Mouse (Mus musculus) hindbrain, postnatal 0 days (tissue): ENCODE data around the gene Mtcl1. TPM values are rescaled to one million over a fixed set of nuclear protein-coding genes. Genes with fewer than 3 reads are reported as not detected.
A peak's percentile ranks its signal among the peaks of the same experiment; 100 is the strongest.

Source experiments
- ATAC-seq: fragments of 200-750 bp; cut with Nextera tagmentation; 2 replicates; pipeline ENCODE4 v1.8.0; 2017; ENCODE audit warnings: mild to moderate bottlenecking, moderate TSS enrichment, moderate library complexity
- DNase-seq: peaks from one replicate; pipeline ENCODE4 v3.0.0-alpha.2; 2015; ENCODE audit warnings: low spot score
- H3K27ac ChIP-seq: fragments of 300-500 bp; sonication (generic); 2 replicates; pipeline ENCODE4 v1.5.1; 2014; ENCODE audit warnings: mild to moderate bottlenecking
- H3K27me3 ChIP-seq: fragments of 300-500 bp; sonication (generic); 2 replicates; pipeline ENCODE4 v1.6.1; 2014; ENCODE audit warnings: low read length, mixed read lengths; ENCODE audit not compliant: insufficient read depth
- H3K36me3 ChIP-seq: fragments of 300-500 bp; sonication (generic); 2 replicates; pipeline ENCODE4 v1.6.1; 2014; ENCODE audit warnings: low read length, mixed read lengths; ENCODE audit not compliant: insufficient read depth
- H3K4me1 ChIP-seq: fragments of 300-500 bp; sonication (generic); 2 replicates; pipeline ENCODE4 v1.6.1; 2014; ENCODE audit warnings: antibody characterized with exemption, low read length, mixed read lengths; ENCODE audit not compliant: insufficient read depth
- H3K4me2 ChIP-seq: fragments of 300-500 bp; sonication (generic); 2 replicates; pipeline ENCODE4 v1.6.1; 2014; ENCODE audit warnings: low read depth, mild to moderate bottlenecking, low read length, moderate library complexity, mixed read lengths
- H3K4me3 ChIP-seq: fragments of 300-500 bp; sonication (generic); 2 replicates; pipeline ENCODE4 v1.5.1; 2014; ENCODE audit warnings: low read length
- H3K9ac ChIP-seq: fragments of 300-500 bp; sonication (generic); replicated peaks from 2 replicates; pipeline ENCODE4 v1.6.1; 2014; ENCODE audit warnings: mild to moderate bottlenecking, low read length, moderate library complexity, mixed read lengths
- H3K9me3 ChIP-seq: fragments of 300-500 bp; sonication (generic); 2 replicates; pipeline ENCODE4 v1.6.1; 2016; ENCODE audit warnings: low read length, mixed read lengths
- CTCF ChIP-seq: IDR thresholded peaks from 2 replicates; pipeline ENCODE4 v1.5.1; 2016; ENCODE audit warnings: antibody characterized with exemption, control low read depth, low read depth
- WGBS: fragments of 180-500 bp; shearing (Covaris S2); extraction: QIAGEN DNeasy Blood & Tissue Kit; methylation state at CpG from one replicate; pipeline ENCODE4 v1.1.7; 2014; 5-methylcytosine and 5-hydroxymethylcytosine counted together
- polyA plus RNA-seq: library from polyadenylated mRNA; unstranded; fragments of >200 nt; fragmentation: Nextera tagmentation; extraction: Ambion mirVana; gene quantifications from 2 replicates; pipeline ENCODE4 v1.2.1, GENCODE M21; 2015
- total RNA-seq: library from RNA; depleted of rRNA; stranded (reverse); fragments of >200 nt; gene quantifications from 2 replicates; pipeline ENCODE4 v1.2.3, GENCODE M21; 2014

Gene Mtcl1
- total and polyA plus RNA-seq, 2 experiments from 2014 or later, result 13.8 to 27.0 TPM

DNA sequence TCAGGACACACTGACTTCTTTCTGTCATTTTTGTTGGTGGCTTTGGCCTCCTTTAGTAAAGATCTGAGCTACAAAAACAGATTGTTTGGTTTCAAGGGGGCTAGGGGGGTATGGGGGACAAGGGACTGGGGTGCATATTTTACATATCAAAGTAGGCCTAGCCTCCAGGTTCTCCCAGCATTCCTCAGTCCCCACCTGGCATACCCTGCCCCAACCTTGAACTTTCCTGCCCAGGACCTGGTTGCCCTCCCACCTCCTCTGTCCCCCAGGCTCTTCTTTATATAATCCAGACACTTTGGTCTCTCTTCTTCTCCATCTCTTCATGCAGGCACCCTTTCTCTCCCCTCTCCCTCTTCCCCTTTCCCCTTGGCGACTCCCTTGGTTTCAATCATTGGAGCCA is 23.7 kb upstream of the Mtcl1 start:
- Histone ChIP-seq H3K9ac (no peak overlapping the region), H3K4me3 (no peak overlapping the region), H3K4me1 (no peaks in the 10 kb centered on the region), H3K9me3 (no peaks in the 10 kb centered on the region), H3K27ac (no peak overlapping the region), H3K36me3 (no peaks in the 10 kb centered on the region), H3K27me3 (no peaks in the 10 kb centered on the region), H3K4me2 (no peak overlapping the region)
- DNase-seq (no peak), ATAC-seq (no peak)
- TF ChIP-seq CTCF, result no peak
- WGBS, result 92% methylated on average over 1 of the region's 1 CpGs

GRCm38 (mm10) chr17:66471775-66472174 is 22.2 kb upstream of the Mtcl1 start:
- Histone ChIP-seq H3K4me2 (no peak overlapping the region), H3K4me1 (no peaks in the 10 kb centered on the region), H3K27me3 (no peaks in the 10 kb centered on the region), H3K36me3 (no peaks in the 10 kb centered on the region), H3K9me3 (no peaks in the 10 kb centered on the region), H3K9ac (no peak overlapping the region), H3K4me3 (no peak overlapping the region), H3K27ac (no peak overlapping the region)
- 83% methylated on average over 5 of the region's 5 CpGs for WGBS
- TF ChIP-seq CTCF, result no peak
- no peak for DNase-seq
- ATAC-seq, result no peak

DNA sequence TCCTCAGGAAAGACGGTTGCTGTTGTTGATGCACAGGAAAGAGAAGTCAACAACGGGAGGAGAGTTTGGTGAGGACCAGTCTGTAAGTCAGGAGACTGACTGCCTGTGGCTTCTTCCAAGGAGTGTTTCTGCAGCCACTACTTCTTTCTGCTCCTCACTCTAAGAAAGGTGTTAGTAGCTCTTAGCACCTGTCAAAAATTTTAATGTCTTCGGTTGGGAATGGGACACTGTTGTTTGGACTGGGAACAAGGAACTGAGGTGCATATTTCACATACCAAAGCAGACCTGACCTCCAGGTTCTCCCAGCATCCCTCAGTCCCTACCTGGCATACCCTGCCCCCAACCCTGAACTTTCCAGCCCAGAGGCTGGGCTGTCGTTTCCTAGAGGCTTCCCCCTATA is 21.7 kb upstream of the Mtcl1 start:
- no peak for ATAC-seq
- no peaks in the 10 kb centered on the region for H3K9me3 ChIP-seq
- H3K9ac ChIP-seq, result no peak overlapping the region
- no peaks in the 10 kb centered on the region for H3K4me1 ChIP-seq
- H3K4me3 ChIP-seq, result no peak overlapping the region
- no peak overlapping the region for H3K4me2 ChIP-seq
- no peak for DNase-seq
- no peaks in the 10 kb centered on the region for H3K36me3 ChIP-seq
- no peak for TF ChIP-seq CTCF
- 86% methylated on average over 4 of the region's 4 CpGs for WGBS
- H3K27ac ChIP-seq, result no peak overlapping the region
- H3K27me3 ChIP-seq, result no peaks in the 10 kb centered on the region

DNA sequence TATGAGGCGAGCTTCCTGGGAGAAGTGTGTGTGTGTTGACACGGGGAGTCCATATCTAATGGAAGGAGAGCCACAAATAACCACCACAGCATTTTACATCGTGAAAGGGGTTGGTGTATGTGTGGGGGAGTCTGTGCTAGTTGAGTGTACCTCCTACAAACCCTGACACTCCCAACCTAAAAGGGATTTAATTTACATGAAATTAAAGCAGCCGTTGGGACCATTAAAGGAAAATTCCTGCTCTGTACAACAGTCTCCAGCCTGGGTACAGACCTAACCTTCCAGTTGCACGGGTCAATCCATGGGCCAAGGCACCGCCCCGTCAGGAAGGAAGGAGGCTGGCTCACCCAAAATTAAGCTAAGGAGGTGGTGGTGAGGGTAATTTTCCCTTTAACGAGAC is 20.5 kb upstream of the Mtcl1 start:
- H3K27me3 ChIP-seq, result no peaks in the 10 kb centered on the region
- no peaks in the 10 kb centered on the region for H3K4me1 ChIP-seq
- no peak for TF ChIP-seq CTCF
- no peak overlapping the region for H3K4me2 ChIP-seq
- DNase-seq (no peak), ATAC-seq (no peak)
- no peaks in the 10 kb centered on the region for H3K9me3 ChIP-seq
- no peaks in the 10 kb centered on the region for H3K36me3 ChIP-seq
- 35% methylated on average over 8 of the region's 8 CpGs for WGBS
- H3K27ac ChIP-seq, result no peak overlapping the region
- no peak overlapping the region for H3K9ac ChIP-seq
- no peak overlapping the region for H3K4me3 ChIP-seq

DNA sequence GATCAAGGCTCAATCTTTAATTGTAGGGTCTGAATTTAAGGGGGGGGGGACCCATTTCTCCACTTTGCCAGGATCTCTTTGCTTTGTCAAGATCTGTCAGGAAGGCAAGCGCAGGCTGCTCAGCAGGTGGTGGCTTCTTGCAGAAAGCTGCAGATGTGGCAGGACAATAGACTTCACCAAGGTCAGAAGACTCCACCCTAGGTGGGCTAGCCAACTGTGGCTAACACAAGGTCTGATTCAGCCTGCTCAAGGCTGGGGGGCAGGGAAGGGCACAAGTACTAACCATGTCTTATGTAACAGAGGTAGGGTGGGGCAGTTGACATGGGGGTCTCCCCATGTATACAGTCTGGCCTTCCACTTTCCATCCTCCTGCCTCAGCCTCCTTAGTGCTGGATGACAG is 7.7 kb upstream of the Mtcl1 start:
- no peak for ATAC-seq
- no peak for TF ChIP-seq CTCF
- Histone ChIP-seq H3K4me1 (no peaks in the 10 kb centered on the region), H3K9me3 (no peaks in the 10 kb centered on the region), H3K27me3 (no peaks in the 10 kb centered on the region), H3K36me3 (no peaks in the 10 kb centered on the region), H3K4me3 (no peak overlapping the region), H3K4me2 (no peak overlapping the region), H3K9ac (no peak overlapping the region), H3K27ac (no peak overlapping the region)
- DNase-seq, result no peak
- WGBS, result 37% methylated on average over 1 of the region's 1 CpGs

DNA sequence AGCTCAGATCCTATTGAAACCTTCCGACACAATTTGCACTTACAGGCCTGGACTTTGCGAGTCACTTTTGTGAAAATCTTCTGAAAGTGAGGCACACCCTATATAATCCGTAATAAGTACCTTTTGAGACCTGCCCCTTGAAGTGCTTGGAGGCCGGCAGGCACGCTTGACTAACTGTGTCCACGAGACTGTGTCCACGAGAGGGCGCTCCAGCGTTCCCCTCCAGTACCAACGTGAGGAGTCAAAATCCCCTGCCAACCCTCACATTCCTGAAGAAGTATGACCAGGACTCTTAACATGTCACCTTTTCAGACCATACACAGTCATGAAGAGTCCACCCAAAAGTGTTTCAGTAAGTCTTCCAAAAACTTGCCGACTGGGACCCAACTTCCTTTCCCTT is 1.6 kb upstream of the Mtcl1 start:
- DNase-seq, result peak; percentile 95
- H3K4me3 ChIP-seq, result no peak overlapping the region
- no peak overlapping the region for H3K9ac ChIP-seq
- H3K9me3 ChIP-seq, result no peaks in the 10 kb centered on the region
- 0 out of 2 replicates have a peak, but pooled peaks cover 2% of the 10 kb centered on the region for H3K4me1 ChIP-seq
- H3K27me3 ChIP-seq, result no peaks in the 10 kb centered on the region
- WGBS, result under 1% methylated on average over 11 of the region's 11 CpGs
- peak overlapping the region; percentile 93 for H3K4me2 ChIP-seq
- ATAC-seq, result no peak
- no peaks in the 10 kb centered on the region for H3K36me3 ChIP-seq
- no peak overlapping the region for H3K27ac ChIP-seq
- peak; percentile 94 for TF ChIP-seq CTCF

- 3% methylated on average over 18 of the region's 18 CpGs for WGBS
These were observed 1.0 kb upstream of the Mtcl1 start for GRCm38 (mm10) chr17:66450526-66451070.

More at GRCm38 (mm10) chr17:66450526-66451070, 1.0 kb upstream of the Mtcl1 start:
- Histone ChIP-seq H3K9ac (no peak overlapping the region; the same call in 1 of the 2 replicates), H3K27ac (no peak overlapping the region), H3K4me2 (peak overlapping the region; percentile 93), H3K4me3 (peak overlapping the region; percentile 88), H3K36me3 (no peaks in the 10 kb centered on the region), H3K4me1 (0 out of 2 replicates have a peak, but pooled peaks cover 3% of the 10 kb centered on the region), H3K27me3 (no peaks in the 10 kb centered on the region), H3K9me3 (no peaks in the 10 kb centered on the region)
- DNase-seq (no peak), ATAC-seq (no peak)
- no peak for TF ChIP-seq CTCF
